Mouse (Mus musculus) stomach, adult 2 months (tissue): ENCODE data around the gene Gaa. TPM values are rescaled to one million over a fixed set of nuclear protein-coding genes. Genes with fewer than 3 reads are reported as not detected.

Experiments used
- polyA plus RNA-seq: library from polyadenylated mRNA; depleted of rRNA; stranded (reverse); fragments of >200 nt; gene quantifications from 2 replicates; pipeline ENCODE4 v1.2.3, GENCODE M21; 2012; rRNA removed

Gene Gaa
- polyA plus RNA-seq = 59.8 and 68.5 TPM in 2 replicates

DNA sequence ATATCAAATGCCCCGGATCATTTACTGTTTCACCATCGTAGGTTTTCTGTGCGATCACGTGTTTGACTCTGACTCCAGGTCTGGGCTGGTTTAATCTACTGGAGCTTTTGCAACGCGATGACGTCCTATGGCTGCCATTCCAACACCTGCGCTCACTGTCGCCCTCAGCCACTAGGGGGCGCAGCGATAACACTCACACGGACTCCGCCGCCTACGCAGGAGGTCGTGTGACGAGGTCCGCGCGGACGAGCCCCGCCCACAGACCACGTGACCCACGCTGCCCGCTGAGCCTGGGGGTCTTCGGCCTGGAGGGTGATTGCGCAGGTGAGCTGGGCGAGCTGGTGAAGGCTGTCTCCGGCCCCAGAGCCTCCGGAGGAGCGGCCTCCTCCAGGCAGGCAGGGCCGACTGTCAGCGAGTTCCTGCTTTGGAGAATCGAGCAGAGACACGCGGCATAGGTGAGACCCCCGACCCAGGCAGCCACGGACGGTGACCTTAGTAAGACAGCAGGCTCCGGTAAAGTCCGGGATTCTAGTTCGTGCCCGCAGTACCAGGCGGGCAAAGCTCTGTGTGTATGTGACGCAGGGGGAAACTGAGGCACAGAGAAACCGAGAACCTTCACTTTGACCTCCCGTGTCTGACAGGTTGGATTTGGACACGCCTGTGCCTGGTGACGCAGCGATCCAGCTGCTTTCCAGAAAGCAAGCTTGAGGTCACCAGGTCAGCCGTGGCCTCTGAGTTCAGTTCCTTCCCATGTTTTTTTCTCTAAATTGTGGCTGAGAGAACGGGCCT lies at the start of gene Gaa:
Gene Gaa, plus strand, starts transcription at position 120 of the 789 bp plus-strand sequence.

DNA sequence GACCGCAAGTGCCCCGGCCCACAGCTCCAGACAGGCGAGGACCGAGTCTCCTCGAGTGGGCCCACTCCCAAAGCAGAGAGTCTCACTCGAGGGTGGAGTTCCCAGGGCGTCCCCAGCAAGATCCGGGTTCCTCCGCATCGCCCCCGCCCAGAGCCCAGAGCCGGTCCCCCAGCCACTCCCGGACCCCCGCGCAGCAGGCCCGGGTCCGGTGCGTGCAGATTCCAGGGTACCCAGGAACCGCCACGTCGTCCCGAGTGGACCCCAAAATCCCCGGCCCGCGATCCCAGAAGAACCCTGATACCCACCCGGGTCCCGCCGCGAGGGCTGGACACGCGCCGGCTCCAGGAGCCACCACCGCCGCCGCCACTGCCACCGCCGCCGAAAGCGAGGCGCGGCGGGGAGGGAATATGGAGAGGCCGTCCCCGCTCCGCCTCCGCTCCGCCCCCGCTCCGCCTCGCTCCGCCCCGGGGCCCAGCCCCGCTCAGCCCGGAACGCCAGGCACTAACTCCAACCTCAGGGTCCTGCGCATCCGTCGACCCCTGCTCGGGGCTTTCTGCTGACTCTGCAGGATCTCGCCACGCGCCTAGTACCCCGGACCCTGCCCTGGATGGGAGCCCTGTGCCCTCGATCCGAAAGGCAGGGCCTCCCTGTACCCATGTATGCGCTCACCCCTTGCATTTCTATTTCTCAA lies 39.5 kb upstream of the Gaa start, which contains the start of the genes Tbc1d16 and Ccdc40:
Gene Tbc1d16, minus strand, starts transcription at position 409 of the 691 bp plus-strand sequence.
Gene Ccdc40, plus strand, starts transcription at position 482 of the 691 bp plus-strand sequence.

DNA sequence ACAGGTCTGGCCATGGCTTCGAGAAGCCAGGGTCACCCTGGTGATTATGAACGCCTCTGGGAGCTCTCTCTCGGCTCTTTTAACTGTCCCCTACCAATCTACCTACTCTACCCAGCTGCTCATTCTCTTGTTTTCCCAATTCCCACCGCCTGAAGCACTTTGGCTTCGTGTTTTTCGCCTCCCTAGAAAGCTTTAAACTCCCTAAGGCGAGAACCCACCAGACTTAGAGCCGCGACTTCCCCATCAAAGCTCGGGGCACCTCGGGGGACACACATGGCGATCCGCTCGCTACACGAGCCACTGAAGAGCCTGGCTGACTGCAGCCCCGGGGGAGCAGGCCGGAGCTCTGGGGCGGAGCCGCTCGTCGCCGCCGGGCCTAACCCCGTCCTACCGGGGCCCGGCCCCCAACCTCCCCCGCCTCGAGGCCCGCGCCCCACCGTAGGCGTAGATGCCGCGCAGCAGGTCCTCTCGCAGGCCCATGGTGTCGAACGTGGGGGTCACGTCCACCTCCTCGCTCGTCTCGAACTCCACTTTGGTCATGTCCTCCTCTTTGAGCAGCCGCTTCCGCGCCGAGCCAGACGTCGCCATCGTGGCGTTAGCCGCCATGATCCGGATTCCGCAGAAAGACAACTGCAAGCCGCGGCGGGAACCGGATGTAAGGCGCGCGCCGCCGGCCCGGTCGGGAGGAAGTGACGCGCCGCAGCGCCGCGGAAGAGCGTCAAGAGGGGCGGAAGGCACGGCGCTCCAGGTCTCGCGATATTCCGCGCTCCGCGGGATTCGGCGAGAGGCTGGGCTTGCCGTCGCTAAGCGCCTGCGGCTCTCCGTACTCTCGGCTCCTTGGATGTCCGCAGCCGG lies 31.9 kb downstream of the Gaa start, which contains the start of gene Eif4a3:
Gene Eif4a3, minus strand, starts transcription at position 699 of the 855 bp plus-strand sequence.

DNA sequence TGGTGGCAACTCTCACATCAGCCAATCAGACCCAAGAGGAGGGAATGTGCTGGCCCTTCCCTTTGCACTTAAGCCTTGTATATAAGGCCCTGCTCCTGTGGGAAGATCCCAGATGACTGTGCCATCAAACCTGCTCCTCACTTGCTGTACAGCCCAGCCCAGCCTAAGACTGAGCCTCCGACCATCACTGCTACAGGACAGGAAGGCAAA lies 39.9 kb downstream of the Gaa start, which contains the start of gene Card14:
Gene Card14, plus strand, starts transcription at position 111 of the 210 bp plus-strand sequence.

Other genes with a start within 250 kb of the Gaa start
- 0.92 and 1.7 TPM in 2 replicates for gene Cbx2, start 244.9 kb upstream of the Gaa start, polyA plus RNA-seq
- gene Cbx8, start 226.9 kb upstream of the Gaa start, polyA plus RNA-seq = 1.4 and 2.6 TPM in 2 replicates
- 6.2 and 7.4 TPM in 2 replicates for gene Cbx4, start 181.7 kb upstream of the Gaa start, polyA plus RNA-seq
- 3.9 and 4.4 TPM in 2 replicates for gene Tbc1d16, start 39.4 kb upstream of the Gaa start, polyA plus RNA-seq
- gene Ccdc40, start 39.3 kb upstream of the Gaa start, polyA plus RNA-seq = 0.10 and 0.18 TPM in 2 replicates
- 19.2 and 24.3 TPM in 2 replicates for gene Eif4a3, start 32.2 kb downstream of the Gaa start, polyA plus RNA-seq
- 1.2 TPM in 2 replicates for gene Card14, start 39.9 kb downstream of the Gaa start, polyA plus RNA-seq
- gene Sgsh, start 87.6 kb downstream of the Gaa start, polyA plus RNA-seq = 11.9 and 12.6 TPM in 2 replicates
- 8.5 and 9.5 TPM in 2 replicates for gene Slc26a11, start 87.7 kb downstream of the Gaa start, polyA plus RNA-seq
- 2.6 and 4.3 TPM in 2 replicates for gene Rnf213, start 125.2 kb downstream of the Gaa start, polyA plus RNA-seq
- 8.5 and 8.6 TPM in 2 replicates for gene Endov, start 223.5 kb downstream of the Gaa start, polyA plus RNA-seq